Mouse (Mus musculus) olfactory bulb, adult 2 months (tissue): ENCODE measurements at regions not wholly inside any gene's neighbourhood (a gene's known extent, or its start where the extent isn't known, plus 50 kb on each side); places are given as distances from the start of the nearest gene placed in this dataset.

Source experiments
- CTCF ChIP-seq: fragments of 200-500 bp; IDR thresholded peaks from 2 replicates; pipeline ENCODE4 v1.5.1; 2012; ENCODE audit warnings: low read depth, mild to moderate bottlenecking, low read length, moderate library complexity; ENCODE audit not compliant: insufficient read depth
- POLR2A ChIP-seq: fragments of 200-500 bp; IDR thresholded peaks from 2 replicates; pipeline ENCODE4 v1.6.1; 2012; ENCODE audit warnings: mild to moderate bottlenecking, low read depth, low read length, moderate library complexity; ENCODE audit not compliant: insufficient read depth

- TF ChIP-seq CTCF (no peak), POLR2A (no peak)
Observed at GRCm38 (mm10) chr5:85536329-85536728, 529.1 kb downstream of the Cenpc1 start.
